Mouse (Mus musculus) G1E (cell line): Measurements from ENCODE around the gene Msx2. TPM values are rescaled to one million over a fixed set of nuclear protein-coding genes. Genes with fewer than 3 reads are reported as not detected.

Source experiments
- ATAC-seq: 2 replicates; pipeline ENCODE4 v1.8.0; 2016; ENCODE audit warnings: mild to moderate bottlenecking; ENCODE audit not compliant: insufficient number of reproducible peaks, poor library complexity, low FRiP score, severe bottlenecking; ENCODE audit errors: extremely low read depth
- DNase-seq: peaks from one replicate; pipeline ENCODE4 v3.0.0; 2012; ENCODE audit warnings: low spot score
- H3K27me3 ChIP-seq: 2 replicates; pipeline ENCODE4 v1.6.1; 2012; ENCODE audit warnings: mild to moderate bottlenecking, low read length, inconsistent platforms; ENCODE audit not compliant: insufficient read depth
- H3K36me3 ChIP-seq: replicated peaks from 2 replicates; pipeline ENCODE3; 2012; ENCODE audit warnings: mild to moderate bottlenecking, inconsistent platforms
- H3K4me1 ChIP-seq: 2 replicates; pipeline ENCODE4 v1.6.1; 2012; ENCODE audit warnings: low read depth, low read length, inconsistent platforms, mixed read lengths; ENCODE audit not compliant: insufficient read depth
- H3K4me3 ChIP-seq: 2 replicates; pipeline ENCODE4 v1.5.1; 2012; ENCODE audit warnings: low read depth, mild to moderate bottlenecking, inconsistent platforms, low read length, moderate library complexity, mixed read lengths
- H3K9me3 ChIP-seq: replicated peaks from 2 replicates; pipeline ENCODE4 v1.6.1; 2012; ENCODE audit warnings: inconsistent platforms
- CTCF ChIP-seq: IDR thresholded peaks from 2 replicates; pipeline ENCODE4 v1.5.1; 2012; ENCODE audit warnings: low read depth, low read length, inconsistent platforms, mixed read lengths
- GATA1 ChIP-seq: IDR thresholded peaks from 2 replicates; pipeline ENCODE4 v1.6.1; 2012; ENCODE audit warnings: borderline replicate concordance, low read length, inconsistent platforms, mixed read lengths
- GATA2 ChIP-seq: IDR thresholded peaks from 2 replicates; pipeline ENCODE4 v1.6.1; 2012; ENCODE audit warnings: low read depth, low read length, inconsistent platforms, borderline replicate concordance
- POLR2AphosphoS5 ChIP-seq: IDR thresholded peaks from 2 replicates; pipeline ENCODE4 v1.6.1; 2012; ENCODE audit warnings: low read depth, low read length, inconsistent platforms; ENCODE audit not compliant: insufficient replicate concordance
- TAL1 ChIP-seq: conservative IDR thresholded peaks from 2 replicates; pipeline ENCODE4 v1.6.1; 2012; ENCODE audit warnings: low read depth, low read length, inconsistent platforms, mixed read lengths
- polyA plus RNA-seq: library from polyadenylated mRNA; stranded (reverse); fragments of >175 nt; gene quantifications from 2 replicates; pipeline ENCODE4 v1.2.3, GENCODE M21; 2012
- total RNA-seq, 2 experiments: library from RNA; stranded (forward) in 1 of 2; stranded (reverse) in 1 of 2; fragments of 200-1000 nt in 1 of 2; fragments of >200 nt in 1 of 2; fragmentation: Nextera tagmentation in 1 of 2; gene quantifications; 2 replicates each; pipeline ENCODE4 v1.2.3; 2014 to 2017

Msx2 gene
- total and polyA plus RNA-seq, 3 experiments, result 0.27 TPM; not detected in 2

GRCm38 (mm10) chr13:53463037-53463436 is 9.8 kb downstream of the Msx2 start:
- H3K36me3 ChIP-seq, result no peaks in the 10 kb centered on the region
- no peak overlapping the region for H3K4me3 ChIP-seq
- ATAC-seq (no peak), DNase-seq (no peak)
- peaks cover 55% of the 10 kb centered on the region for H3K9me3 ChIP-seq
- TF ChIP-seq TAL1 (no peak), CTCF (no peak), GATA2 (no peak), POLR2AphosphoS5 (no peak), GATA1 (no peak)
- no peaks in the 10 kb centered on the region for H3K27me3 ChIP-seq
- no peaks in the 10 kb centered on the region for H3K4me1 ChIP-seq

- Histone ChIP-seq H3K9me3 (peaks cover 55% of the 10 kb centered on the region), H3K4me3 (no peak overlapping the region), H3K27me3 (no peaks in the 10 kb centered on the region), H3K36me3 (no peaks in the 10 kb centered on the region), H3K4me1 (no peaks in the 10 kb centered on the region)
- ATAC-seq, result no peak
- TF ChIP-seq POLR2AphosphoS5 (no peak), TAL1 (no peak), GATA1 (no peak), CTCF (no peak), GATA2 (no peak)
- no peak for DNase-seq
These were observed 10.3 kb downstream of the Msx2 start for GRCm38 (mm10) chr13:53462649-53462970.

- Histone ChIP-seq H3K9me3 (peaks cover 55% of the 10 kb centered on the region), H3K4me1 (no peaks in the 10 kb centered on the region), H3K4me3 (no peak overlapping the region; the same call in 1 of the 2 replicates), H3K27me3 (no peaks in the 10 kb centered on the region), H3K36me3 (no peaks in the 10 kb centered on the region)
- TF ChIP-seq POLR2AphosphoS5 (no peak), TAL1 (no peak), GATA1 (no peak)
- no peak for DNase-seq
- no peak for ATAC-seq
These were observed 10.8 kb downstream of the Msx2 start for GRCm38 (mm10) chr13:53461855-53462648.

GRCm38 (mm10) chr13:53461346-53461745 is 11.5 kb downstream of the Msx2 start:
- Histone ChIP-seq H3K4me3 (no peak overlapping the region), H3K36me3 (no peaks in the 10 kb centered on the region), H3K4me1 (no peaks in the 10 kb centered on the region), H3K9me3 (peaks cover 54% of the 10 kb centered on the region), H3K27me3 (no peaks in the 10 kb centered on the region)
- TF ChIP-seq GATA1 (no peak), TAL1 (no peak)
- ATAC-seq (no peak), DNase-seq (no peak)

- H3K27me3 ChIP-seq, result no peaks in the 10 kb centered on the region
- no peak for DNase-seq
- no peak for ATAC-seq
- no peak overlapping the region for H3K4me3 ChIP-seq
- peaks cover 51% of the 10 kb centered on the region for H3K9me3 ChIP-seq
- H3K4me1 ChIP-seq, result no peaks in the 10 kb centered on the region
- H3K36me3 ChIP-seq, result no peaks in the 10 kb centered on the region
- TF ChIP-seq TAL1, result no peak
- TF ChIP-seq CTCF, result no peak
- TF ChIP-seq GATA1, result no peak
- no peak for TF ChIP-seq GATA2
- no peak for TF ChIP-seq POLR2AphosphoS5
These were observed 14.1 kb downstream of the Msx2 start for GRCm38 (mm10) chr13:53458766-53459165.

- TF ChIP-seq GATA2 (no peak), GATA1 (no peak), POLR2AphosphoS5 (no peak), TAL1 (no peak), CTCF (no peak)
- Histone ChIP-seq H3K9me3 (peaks cover 40% of the 10 kb centered on the region), H3K36me3 (no peaks in the 10 kb centered on the region), H3K27me3 (no peaks in the 10 kb centered on the region), H3K4me1 (no peaks in the 10 kb centered on the region), H3K4me3 (no peak overlapping the region)
- ATAC-seq (no peak), DNase-seq (no peak)
These were observed 17.8 kb downstream of the Msx2 start for GRCm38 (mm10) chr13:53454794-53455672.
